Mouse (Mus musculus) Patski (cell line): ENCODE measurements around the gene Asic1. TPM values are rescaled to one million over a fixed set of nuclear protein-coding genes. Genes with fewer than 3 reads are reported as not detected.

Experiments used
- ATAC-seq: fragments of 100-300 bp; one replicate; pipeline ENCODE4 v1.8.0; 2021
- CTCF ChIA-PET: fragments of 350-600 bp; sonication (Branson Sonifier 250); formaldehyde crosslinking; loops from one replicate; lab custom pipeline; 2022; ENCODE audit warnings: inconsistent platforms; lab: Charles Lee
- POLR2A ChIA-PET: fragments of 350-600 bp; sonication (Branson Sonifier 250); formaldehyde crosslinking; loops from one replicate; lab custom pipeline; 2022; ENCODE audit warnings: antibody characterized with exemption, inconsistent platforms; lab: Charles Lee
- DNase-seq: peaks from one replicate; pipeline ENCODE4 v3.0.0-alpha.2; 2011; ENCODE audit warnings: low read depth, low spot score
- H3K27me3 ChIP-seq: fragments of 371-371 bp; one replicate; pipeline ENCODE4 v1.5.1; 2021
- CTCF ChIP-seq: fragments of 100-300 bp; IDR thresholded peaks from one replicate; pipeline ENCODE4 v1.5.1; 2021
- in situ Hi-C: fragments of 300-500 bp; cut with MboI; formaldehyde crosslinking; loops from 3 replicates; pipeline ENCODE4 v1.11.1; 2018; ENCODE audit warnings: low pct_unique_long_range_greater_than_20kb, mixed read lengths
- polyA plus RNA-seq: library from polyadenylated mRNA; unstranded; gene quantifications from one replicate; pipeline ENCODE4 v1.2.3, GENCODE M21; 2021

The Asic1 gene
- polyA plus RNA-seq, 1 experiment from 2014 or later, result 7.6 TPM

DNA sequence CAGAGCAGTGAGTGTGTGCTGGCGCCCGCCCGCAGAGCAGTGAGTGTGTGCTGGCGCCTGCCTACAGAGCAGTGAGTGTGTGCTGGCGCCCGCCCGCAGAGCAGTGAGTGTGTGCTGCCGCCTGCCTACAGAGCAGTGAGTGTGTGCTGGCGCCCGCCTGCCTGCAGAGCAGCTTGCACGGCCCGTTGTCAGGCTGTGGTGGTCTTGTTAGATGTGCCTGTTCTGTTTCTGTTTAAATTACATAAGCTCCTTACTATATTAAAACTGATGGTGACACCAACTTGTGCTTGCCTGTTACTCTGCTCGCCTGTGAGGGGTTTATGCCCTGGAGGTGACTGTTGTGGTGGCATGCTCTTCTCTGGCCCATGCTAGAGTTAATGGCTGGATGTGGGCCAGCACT, 38.0 kb downstream of the Asic1 start:
- DNase-seq (no peak), ATAC-seq (no peak)
- H3K27me3 ChIP-seq, result no peaks in the 10 kb centered on the region
- ChIA-PET CTCF (interaction anchor here (0.9 to 2.3 kb wide), 2 partner anchors 17 to 68 kb away, joined by 4 to 5 read pairs; partner anchors contain the start of gene Cox14), POLR2A (no interaction called here)
- in situ Hi-C loops, result no loop called here
- TF ChIP-seq CTCF, result no peak

DNA sequence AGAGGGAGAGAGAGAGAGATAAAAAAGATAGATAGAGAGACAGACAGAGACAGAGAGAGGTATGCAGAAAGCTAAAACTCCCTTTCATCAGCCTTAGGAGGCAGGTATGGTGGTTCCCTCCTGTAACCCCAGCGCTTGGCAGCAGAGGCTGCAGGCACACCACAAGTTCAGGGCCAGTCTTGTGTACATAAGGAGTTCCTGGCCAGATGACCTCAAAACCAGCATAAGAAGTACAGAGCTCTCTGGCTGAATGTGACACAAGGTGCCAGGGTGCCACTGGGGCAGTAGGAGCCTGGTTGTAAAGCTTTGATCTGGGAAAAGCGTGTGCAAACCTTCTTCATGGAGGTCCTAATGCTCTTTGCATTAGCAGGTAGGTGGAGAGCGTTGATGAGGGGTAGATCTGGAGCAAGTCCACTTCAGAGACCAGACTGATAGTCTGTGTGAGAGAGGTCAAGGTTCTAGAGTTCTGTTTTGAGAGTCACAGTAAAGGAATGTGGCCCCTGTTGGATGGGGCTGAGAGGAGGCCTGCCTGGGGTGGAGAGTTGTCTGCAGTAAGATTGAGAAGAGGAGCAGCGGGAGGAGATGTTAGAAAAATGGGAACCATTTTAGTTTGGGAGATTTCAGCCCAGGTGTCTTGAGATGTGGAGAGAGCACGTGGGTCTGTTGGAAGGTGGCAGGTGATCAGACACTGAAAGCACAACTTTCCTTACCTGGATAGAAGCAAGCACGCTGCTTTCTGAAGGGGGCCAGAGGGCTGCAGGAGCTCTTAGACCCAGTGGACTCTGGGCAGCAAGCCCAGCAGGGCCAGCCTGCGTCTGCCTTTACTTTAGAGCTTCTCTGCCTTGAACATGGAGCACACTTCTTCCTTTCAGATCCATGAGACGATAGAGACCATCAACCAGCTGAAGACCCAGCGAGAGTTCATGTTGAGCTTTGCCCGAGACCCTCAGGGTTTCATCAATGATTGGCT, 40.3 kb downstream of the Asic1 start:
- TF ChIP-seq CTCF, result no peak
- DNase-seq, result no peak
- POLR2A ChIA-PET, result interaction anchor here (1.2 kb wide), 1 partner anchor 13 kb away, joined by 4 read pairs; no protein-coding TSS in a partner anchor
- in situ Hi-C loops, result no loop called here
- CTCF ChIA-PET, result interaction anchor here (1.4 to 2.6 kb wide), 2 partner anchors 8 to 14 kb away, joined by 3 to 14 read pairs; partner anchors contain the start of gene Cox14
- no peak for ATAC-seq
- no peaks in the 10 kb centered on the region for H3K27me3 ChIP-seq

DNA sequence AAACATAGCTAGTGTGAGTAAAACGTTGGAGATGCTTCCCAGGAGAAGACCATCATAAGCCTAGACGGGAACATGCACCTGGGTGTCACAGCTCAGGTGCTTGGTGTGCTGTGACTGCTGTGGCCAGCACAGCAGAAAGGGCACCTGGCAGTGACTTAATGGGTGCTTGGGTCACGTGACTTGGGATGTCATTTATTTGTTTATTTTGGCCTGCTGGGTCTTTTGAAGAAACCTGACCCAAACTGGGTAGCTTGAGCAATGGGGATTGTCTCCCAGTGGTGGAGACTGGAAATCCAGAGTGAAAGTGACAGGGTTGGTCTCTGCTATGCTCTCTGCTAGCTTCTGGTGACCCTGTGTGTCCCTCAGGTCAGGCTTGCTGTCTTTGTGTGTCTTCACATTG, 41.3 kb downstream of the Asic1 start:
- no peak for TF ChIP-seq CTCF
- ATAC-seq (no peak), DNase-seq (no peak)
- H3K27me3 ChIP-seq, result no peaks in the 10 kb centered on the region
- in situ Hi-C loops, result no loop called here
- ChIA-PET POLR2A (interaction anchor here (1.4 kb wide), 1 partner anchor 12 kb away, joined by 4 read pairs; no protein-coding TSS in a partner anchor), CTCF (interaction anchor here (1.4 to 2.6 kb wide), 3 partner anchors 9 to 296 kb away, joined by 3 to 14 read pairs (median 3); partner anchors contain the start of gene Cox14)

DNA sequence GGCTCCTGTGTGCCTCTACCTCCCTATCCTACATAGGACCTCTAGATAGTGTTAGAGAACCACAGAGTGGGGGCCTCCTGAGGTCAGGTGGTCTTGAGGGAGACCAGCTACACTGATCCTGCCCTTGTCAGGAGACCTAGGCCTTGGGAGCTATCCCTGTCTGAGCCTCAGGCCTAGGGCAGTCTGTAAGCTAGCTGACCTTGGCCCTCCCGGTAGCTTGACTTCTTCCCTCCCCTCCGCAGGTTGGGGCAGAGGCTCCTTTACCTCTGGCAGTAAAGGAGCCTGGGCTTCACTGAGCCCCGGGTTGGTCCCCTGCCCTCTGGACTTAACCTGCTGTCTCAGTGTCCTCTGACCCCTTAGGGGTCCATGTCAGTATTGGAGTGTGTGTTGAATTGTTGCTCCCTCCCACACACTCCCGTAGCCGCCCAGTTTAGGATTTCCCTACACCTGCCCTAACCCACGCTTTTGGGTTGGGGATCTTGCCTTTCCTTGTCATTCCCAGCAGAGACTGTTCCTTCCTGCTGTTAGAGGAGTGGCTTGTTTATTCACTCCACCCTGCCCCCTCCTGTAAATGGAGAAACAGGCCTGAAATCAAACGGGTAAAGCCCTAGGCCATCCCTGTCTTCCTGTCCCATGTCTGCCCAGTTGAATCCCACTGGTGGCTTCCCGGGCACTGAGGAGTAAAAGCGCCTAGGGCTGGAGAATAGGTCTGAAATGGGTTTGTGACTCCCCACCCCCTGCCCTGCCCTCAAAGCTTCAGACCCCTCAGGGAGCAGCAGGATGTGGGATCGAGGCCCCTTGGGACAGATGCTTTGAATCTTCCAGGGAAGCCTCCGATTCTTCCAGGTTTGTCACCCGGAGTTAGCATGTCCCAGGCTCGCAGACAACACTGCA, 42.7 kb downstream of the Asic1 start:
- DNase-seq (no peak), ATAC-seq (no peak)
- no peak for TF ChIP-seq CTCF
- ChIA-PET POLR2A (interaction anchor here (1.4 kb wide), 1 partner anchor 10 kb away, joined by 4 read pairs; no protein-coding TSS in a partner anchor), CTCF (interaction anchor here (1.4 to 2.6 kb wide), 2 partner anchors 12 to 298 kb away, joined by 3 to 14 read pairs; partner anchors contain the start of gene Cox14)
- H3K27me3 ChIP-seq, result no peaks in the 10 kb centered on the region
- in situ Hi-C loops, result no loop called here

DNA sequence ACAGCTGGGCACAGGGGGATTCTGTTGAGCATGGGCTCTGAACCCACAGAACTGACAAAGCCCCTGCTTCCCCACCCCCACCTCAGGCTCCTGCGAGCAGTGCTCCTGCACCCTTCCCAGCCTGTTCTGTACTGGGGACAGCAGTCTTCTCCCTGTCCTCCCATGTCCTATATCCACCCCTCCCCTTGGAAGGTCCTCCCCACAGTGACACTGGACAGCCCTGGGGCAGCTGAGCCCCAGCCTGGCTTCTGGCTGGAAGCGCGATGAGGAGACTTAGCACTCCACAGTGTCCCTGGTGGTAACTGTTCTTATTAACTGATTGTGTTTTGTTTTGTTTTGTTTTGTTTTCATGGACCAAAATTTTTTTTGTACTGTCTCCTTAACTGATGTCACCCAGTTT, 43.4 kb downstream of the Asic1 start:
- POLR2A ChIA-PET, result no interaction called here
- no peaks in the 10 kb centered on the region for H3K27me3 ChIP-seq
- in situ Hi-C loops, result no loop called here
- DNase-seq (no peak), ATAC-seq (no peak)
- TF ChIP-seq CTCF, result no peak
- CTCF ChIA-PET, result no interaction called here

DNA sequence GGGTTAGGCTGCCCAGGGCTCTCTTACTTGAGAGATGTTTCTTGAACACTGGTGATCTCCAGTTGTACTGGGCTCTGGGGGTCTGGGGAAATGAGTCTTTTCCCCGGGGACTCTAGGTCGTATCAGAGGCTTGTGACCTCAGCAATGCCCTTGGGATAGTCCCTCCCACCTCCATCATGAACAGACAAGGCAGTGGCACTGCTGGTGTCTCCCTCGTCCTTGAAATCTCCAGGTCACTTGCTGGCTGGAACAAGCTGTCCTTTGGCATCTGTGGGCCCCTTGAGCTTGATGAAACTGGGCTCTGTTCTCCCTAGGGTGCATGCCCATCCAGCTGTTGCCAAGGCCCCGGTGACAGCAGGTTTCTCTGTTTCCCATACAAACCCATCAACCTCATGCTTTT, 44.0 kb downstream of the Asic1 start:
- ATAC-seq (no peak), DNase-seq (no peak)
- no peaks in the 10 kb centered on the region for H3K27me3 ChIP-seq
- in situ Hi-C loops, result no loop called here
- TF ChIP-seq CTCF, result no peak
- ChIA-PET CTCF (interaction anchor here (0.7 to 2.8 kb wide), 7 partner anchors 8 to 64 kb away, joined by 3 to 17 read pairs (median 6); partner anchors contain the start of genes Cox14 and Gm17349), POLR2A (interaction anchor here (1.2 to 2.4 kb wide), 2 partner anchors 10 to 12 kb away, joined by 7 to 8 read pairs; partner anchors contain the start of gene Cox14)

DNA sequence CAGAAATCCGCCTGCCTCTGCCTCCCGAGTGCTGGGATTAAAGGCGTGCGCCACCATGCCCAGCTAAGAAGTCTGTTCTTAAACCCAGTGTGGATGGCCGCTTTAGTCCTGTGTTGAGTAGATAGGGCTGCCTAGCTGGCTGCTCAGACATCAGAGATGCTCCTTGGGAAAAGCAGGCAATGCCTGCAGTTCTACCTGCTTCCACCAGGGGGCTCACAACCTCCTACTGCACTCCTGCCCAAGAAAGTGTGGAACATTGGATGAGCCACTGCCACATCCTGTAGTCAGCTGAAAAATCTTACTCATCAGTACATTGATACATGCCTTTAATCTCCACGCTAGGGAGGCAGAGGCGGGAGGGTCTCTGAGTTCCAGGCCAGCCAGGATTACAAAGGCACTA, 44.7 kb downstream of the Asic1 start:
- in situ Hi-C loops, result no loop called here
- DNase-seq, result peak; percentile 34
- ChIA-PET CTCF (interaction anchor here (0.7 to 2.8 kb wide), 7 partner anchors 8 to 64 kb away, joined by 3 to 17 read pairs (median 6); partner anchors contain the start of genes Cox14 and Gm17349), POLR2A (interaction anchor here (0.5 to 2.4 kb wide), 4 partner anchors 9 to 41 kb away, joined by 3 to 8 read pairs (median 6); partner anchors contain the start of gene Cox14)
- TF ChIP-seq CTCF, result no peak
- ATAC-seq, result no peak
- H3K27me3 ChIP-seq, result no peaks in the 10 kb centered on the region

DNA sequence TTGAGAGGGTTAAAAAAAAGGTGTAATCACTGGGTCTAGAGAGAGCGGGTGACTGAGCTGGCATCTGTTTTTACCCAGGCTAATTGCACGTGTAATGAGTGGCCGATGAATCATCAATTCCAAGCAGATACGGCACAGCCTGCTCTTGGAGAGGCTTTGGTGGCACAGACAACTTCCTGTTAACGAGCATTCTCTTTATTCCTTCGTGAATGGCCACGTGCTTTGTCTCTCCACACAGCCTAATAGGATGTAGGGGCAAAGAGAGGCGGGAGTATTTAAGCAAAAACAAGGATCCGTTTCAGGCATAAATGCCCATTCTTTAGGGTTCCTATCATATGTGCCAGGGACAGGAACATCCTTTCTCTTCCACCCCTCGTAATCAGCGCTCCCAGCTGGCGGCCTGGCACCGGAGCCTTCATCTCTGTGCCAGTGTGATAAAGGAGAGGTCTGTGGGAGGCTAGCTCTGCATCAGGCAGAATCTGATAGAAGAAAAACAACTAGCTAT, 45.2 kb downstream of the Asic1 start:
- in situ Hi-C loops, result no loop called here
- no peak for TF ChIP-seq CTCF
- ATAC-seq, result peak; percentile 27
- DNase-seq, result peak; percentile 38
- CTCF ChIA-PET, result interaction anchor here (1.2 to 2.8 kb wide), 6 partner anchors 9 to 63 kb away, joined by 3 to 17 read pairs (median 6); partner anchors contain the start of gene Gm17349
- POLR2A ChIA-PET, result interaction anchor here (0.5 to 2.4 kb wide), 4 partner anchors 8 to 40 kb away, joined by 3 to 7 read pairs (median 4); partner anchors contain the start of gene Cox14
- H3K27me3 ChIP-seq, result no peaks in the 10 kb centered on the region
